Mouse (Mus musculus) frontal cortex, postnatal 14 days (tissue): Measurements from ENCODE around the gene Thnsl2.

ENCODE experiments used
- DNase-seq, 2 experiments: peaks; one replicate each; pipeline ENCODE4 v3.0.0; 2022; ENCODE audit warnings: low spot score in 2 of 2

Thnsl2 gene

GRCm38 (mm10) chr6:71133559-71133958, 10.7 kb downstream of the Thnsl2 start:
- DNase-seq = no peak

DNA sequence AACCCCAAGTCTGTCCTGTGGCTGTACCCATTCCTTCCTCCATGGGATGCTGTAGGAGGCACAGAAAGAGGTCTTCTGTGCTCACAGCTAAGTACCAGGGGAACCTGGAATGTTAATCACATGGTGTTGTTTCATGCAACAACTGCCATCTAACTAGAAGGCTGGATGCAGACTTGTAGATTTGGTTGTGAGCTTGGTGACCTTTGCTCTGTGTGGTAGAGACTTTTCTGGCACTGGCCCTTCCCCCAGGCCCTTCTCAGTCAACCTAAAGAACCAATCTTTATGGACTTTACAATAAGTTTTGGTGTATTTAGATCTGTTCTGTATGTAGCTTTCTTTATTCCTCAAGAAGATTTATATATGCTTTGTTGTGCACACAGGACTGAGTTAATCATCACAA, 13.2 kb downstream of the Thnsl2 start:
- DNase-seq = no peak

DNA sequence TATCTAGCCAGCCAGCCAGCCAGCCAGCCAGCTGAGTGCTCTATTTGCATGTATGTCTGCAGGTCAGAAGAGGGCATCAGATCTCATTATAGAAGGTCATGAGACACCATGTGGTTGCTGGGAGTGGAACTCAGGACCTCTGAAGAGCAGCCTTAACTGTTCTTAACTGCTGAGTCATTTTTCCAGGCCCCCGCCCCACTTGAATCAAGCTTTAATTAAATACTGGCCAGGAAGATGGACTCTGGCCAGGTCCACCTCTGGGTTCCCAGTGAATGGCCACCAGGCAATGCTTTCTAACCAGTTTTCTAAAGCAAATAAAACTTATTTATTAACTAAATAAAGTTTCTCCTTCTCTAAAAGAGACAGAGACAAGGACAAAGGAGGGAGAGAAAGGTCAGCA, 14.0 kb downstream of the Thnsl2 start:
- no peak for DNase-seq

DNA sequence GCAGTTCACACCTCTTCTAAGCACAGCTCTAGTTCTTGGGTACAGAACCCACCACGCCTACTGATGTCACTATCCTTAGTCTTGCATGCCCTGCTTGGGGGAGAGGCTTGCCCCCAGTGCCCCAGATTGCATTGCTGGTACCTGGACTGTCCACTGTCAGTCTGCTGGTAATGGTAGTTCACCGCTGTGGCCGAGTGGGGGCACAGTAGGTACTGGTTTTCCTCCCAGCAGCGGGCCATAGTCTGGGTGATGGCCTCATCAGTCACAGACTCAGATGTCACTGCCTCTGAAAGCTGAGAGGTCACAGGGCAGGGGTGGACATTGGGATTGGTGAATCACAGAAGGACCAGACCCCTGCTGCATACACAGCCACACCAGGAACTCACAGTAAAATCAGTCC, 15.2 kb downstream of the Thnsl2 start:
- no peak for DNase-seq

GRCm38 (mm10) chr6:71126290-71126689, 17.9 kb downstream of the Thnsl2 start:
- no peak for DNase-seq

- DNase-seq = peak; percentile 54 to 83
Measured at GRCm38 (mm10) chr6:71125043-71125893, 19.0 kb downstream of the Thnsl2 start.

- DNase-seq = no peak
Measured at GRCm38 (mm10) chr6:71119577-71120254, 24.5 kb downstream of the Thnsl2 start.

DNA sequence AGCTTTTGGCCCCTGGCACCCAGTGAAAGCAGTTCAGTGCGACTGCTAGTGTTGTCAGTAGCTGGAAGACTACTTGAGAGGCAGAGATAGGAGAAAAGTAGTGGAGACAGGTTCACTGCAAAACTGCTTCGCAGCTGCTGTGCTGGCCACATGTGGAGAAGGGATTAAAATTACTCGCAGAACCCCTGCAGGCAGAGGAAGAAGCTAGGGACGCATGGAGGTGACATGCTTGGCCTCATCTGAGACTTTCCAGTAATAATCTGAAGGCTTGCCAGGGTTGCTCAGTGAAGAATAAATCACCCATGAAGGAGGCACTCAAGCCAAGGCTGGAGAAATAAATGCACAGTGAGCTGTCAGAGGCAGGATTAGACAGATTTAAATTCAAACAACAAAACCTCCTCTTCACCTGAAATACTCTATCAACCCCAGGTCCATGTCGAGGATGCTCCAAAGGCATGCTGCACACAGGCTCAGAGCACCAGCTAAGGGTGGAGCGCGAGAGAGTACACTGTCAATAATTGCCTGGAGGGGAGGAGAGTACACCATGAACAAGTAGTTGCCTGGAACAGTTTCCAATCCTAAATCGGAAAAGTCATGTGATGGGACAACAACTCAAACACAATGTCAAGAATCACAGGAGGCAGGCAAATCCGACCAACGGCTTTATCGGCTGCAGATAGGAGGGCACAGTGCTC, 32.7 kb downstream of the Thnsl2 start:
- DNase-seq = no peak

DNA sequence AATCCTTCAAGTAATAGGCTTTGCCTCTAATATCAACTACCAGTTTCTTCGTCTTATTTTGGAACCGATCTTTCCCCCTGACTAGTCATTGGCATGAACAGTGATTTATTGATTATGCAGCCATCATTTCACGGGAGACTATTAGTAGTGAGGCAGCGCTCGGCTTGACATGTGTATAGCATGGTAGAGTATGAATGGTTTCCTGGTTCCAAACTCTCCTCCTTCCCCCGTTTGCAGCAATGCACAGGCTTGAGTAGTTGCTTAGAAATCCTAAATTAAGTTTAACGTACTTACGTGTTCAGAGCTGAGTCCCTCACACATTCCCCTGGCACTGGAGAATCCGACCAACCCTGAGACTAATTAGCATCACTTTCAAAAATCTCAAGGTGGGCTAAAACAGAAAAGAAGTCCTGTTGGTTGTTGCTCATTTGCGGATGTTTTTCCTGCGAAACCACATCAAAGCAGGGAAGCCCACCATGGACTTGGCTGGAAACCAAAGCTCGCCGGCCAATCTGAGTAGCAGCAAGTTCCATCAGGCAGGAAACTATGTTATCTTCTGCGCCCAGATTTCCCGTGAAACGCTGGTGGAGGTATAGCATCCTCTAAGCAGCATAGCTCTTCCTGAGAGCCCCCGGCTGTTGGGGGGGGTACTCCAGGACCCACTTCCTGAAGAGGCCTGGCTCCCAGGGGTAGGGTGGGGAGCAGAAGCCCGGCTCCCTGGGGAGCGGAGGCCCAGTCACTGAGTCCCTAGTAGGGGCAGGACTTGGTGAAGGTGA, 37.9 kb downstream of the Thnsl2 start:
- DNase-seq = no peak

DNA sequence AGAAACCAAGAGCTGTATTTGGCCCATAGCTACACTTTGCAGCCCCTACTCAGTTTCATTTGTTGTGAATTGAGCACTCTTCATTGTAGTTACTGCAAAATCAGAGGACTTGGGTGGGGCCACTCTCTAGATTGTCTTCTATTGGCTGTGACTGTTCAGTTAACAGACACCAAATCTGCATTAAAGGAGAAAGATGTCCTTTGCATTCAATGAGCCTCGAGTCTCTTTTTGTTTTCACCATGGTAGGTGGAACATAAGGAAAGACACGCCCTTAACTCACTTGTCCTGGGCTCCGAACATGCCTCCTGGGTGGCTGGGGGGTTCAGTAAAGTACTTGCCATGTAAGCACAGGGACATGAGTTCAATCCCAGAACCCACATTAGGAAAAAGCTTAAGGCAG, 48.1 kb downstream of the Thnsl2 start:
- DNase-seq = no peak

GRCm38 (mm10) chr6:71094693-71095092, 49.5 kb downstream of the Thnsl2 start:
- no peak for DNase-seq

- DNase-seq = no peak
Measured at GRCm38 (mm10) chr6:71093686-71094085, 50.6 kb downstream of the Thnsl2 start.

DNA sequence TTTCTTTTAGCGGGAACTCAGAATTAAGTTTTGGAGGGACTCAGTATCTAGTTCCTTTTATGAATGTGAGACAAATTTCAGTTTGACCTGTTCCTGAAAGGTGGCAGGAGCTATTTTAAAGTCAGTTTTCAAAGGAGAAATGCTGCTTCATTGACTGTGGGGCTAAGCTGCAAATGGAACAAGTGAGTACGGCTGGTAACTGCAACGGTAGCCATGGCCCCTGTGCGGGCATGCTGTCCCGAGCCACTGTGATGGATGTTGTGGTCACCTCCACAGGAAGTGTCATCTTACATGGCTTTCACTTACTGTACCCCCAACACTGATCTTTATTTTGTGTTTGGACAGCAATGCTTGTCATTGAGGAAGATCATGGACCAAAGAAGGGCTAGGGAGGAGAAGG, 53.8 kb downstream of the Thnsl2 start:
- DNase-seq = no peak

DNA sequence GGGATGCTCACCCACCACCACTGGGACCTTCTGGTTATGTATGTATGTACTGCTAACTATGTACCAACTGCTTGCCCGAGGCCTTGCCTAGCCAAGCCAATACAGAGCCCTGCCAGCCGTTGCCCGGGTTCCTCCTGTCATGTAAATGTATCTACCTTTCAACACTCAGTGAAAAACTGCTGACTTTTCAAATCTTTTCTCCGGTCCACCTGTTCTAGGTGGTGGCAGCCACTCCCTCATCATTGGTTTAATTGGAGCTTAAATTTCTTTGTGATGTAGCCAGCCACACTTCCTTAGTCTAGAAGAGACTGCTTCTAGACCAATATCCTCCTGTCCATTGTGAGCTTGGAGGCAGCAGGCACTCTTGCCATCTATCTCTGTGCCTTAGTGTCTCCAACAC, 54.5 kb downstream of the Thnsl2 start:
- DNase-seq = no peak

DNA sequence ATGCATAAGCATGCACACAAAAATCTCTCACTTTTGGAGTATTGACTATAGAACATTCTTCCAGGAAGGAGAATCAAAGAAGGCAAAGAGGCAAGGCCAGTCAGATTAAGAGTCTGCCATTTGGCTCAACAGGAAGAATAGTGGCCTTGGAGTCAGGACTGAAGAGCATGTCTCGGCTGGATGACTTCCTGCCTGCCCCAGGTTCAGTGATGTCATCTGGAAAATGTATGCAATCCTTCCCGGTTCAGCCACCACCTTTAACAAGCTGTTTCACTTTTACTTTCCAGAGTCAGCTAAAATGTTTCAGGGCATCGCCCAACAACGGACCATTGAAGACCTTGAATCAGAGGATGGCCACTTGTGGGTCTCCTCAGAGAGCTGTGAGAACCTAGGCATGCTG, 55.2 kb downstream of the Thnsl2 start:
- no peak for DNase-seq

DNA sequence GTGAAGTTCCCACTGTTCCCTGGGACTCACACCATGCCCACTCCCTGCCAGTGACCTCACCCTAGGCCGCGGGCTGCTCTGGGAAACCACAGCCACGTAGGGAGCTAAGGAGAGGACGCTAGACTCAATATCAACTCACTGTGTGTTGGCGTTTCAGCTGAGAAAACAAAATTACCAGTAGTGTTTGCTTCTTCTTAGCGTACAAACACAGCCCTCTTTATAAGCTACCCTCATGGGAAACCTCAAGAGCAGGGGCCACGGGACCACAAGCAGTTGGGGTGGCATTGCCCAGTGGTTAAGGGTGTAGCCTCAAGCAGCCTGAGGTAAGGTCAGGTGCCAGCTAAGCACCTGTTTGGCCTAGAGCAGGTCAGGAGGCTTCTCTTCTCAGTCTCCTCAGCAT, 60.8 kb downstream of the Thnsl2 start:
- DNase-seq = no peak

DNA sequence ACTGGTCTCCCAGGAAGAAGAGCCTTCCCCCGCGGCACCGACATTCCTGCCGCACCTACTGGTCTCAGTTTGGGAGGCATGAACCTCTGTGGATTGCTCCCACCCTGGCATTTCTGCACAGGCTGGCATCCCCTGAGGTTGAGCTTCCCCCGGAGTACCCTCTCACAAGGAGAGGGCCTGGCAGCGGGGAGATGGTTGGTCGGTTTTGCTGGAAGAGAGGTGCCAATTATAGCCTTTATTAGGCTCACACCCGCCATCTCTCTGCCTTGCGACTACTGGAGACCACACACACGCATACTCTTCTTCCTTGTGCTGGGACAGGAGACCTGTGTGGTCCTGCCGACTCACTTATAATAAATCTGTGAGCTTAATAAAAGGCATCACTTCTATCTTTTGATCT, 62.2 kb downstream of the Thnsl2 start:
- no peak for DNase-seq

DNA sequence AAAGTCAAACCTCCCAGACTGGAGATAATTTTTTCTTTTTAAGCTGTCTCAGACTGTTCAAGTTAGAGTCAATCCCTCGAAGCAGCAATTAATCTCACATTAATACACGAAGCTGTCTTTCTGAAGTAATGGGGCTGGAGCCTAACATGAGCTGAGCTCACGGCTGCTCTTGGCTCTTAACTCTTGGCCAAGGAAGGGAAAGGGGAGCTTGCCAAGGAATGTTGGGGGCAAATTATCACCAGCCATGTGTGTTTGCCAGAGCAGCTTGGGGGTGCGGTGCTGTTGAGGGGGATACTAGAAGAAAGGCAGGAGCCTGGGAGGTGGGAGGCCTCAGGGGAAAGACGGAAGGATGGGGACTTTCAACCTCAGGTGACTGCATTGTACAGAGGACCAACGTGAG, 63.0 kb downstream of the Thnsl2 start:
- DNase-seq = no peak
